Mouse (Mus musculus) olfactory bulb, adult 2 months (tissue): Measurements from ENCODE around the gene Tes3-ps. TPM values are rescaled to one million over a fixed set of nuclear protein-coding genes. Genes with fewer than 3 reads are reported as not detected.

Source experiments
- H3K27ac ChIP-seq: fragments of 200-500 bp; 2 replicates; pipeline ENCODE4 v1.5.1; 2012; ENCODE audit warnings: low read depth, low read length; ENCODE audit not compliant: insufficient read depth
- H3K4me1 ChIP-seq: fragments of 200-500 bp; 2 replicates; pipeline ENCODE4 v1.6.1; 2012; ENCODE audit warnings: low read length; ENCODE audit not compliant: control insufficient read depth, insufficient read depth
- H3K4me3 ChIP-seq: fragments of 200-500 bp; 2 replicates; pipeline ENCODE4 v1.5.1; 2012; ENCODE audit warnings: mild to moderate bottlenecking, low read depth, low read length, moderate library complexity; ENCODE audit not compliant: insufficient read depth
- CTCF ChIP-seq: fragments of 200-500 bp; IDR thresholded peaks from 2 replicates; pipeline ENCODE4 v1.5.1; 2012; ENCODE audit warnings: low read depth, mild to moderate bottlenecking, low read length, moderate library complexity; ENCODE audit not compliant: insufficient read depth
- POLR2A ChIP-seq: fragments of 200-500 bp; IDR thresholded peaks from 2 replicates; pipeline ENCODE4 v1.6.1; 2012; ENCODE audit warnings: mild to moderate bottlenecking, low read depth, low read length, moderate library complexity; ENCODE audit not compliant: insufficient read depth
- WGBS: fragments of 180-500 bp; shearing (Covaris S2); methylation state at CpG from one replicate; pipeline ENCODE4 v1.1.7; 2018; 5-methylcytosine and 5-hydroxymethylcytosine counted together
- polyA plus RNA-seq: library from polyadenylated mRNA; stranded (reverse); fragments of >200 nt; gene quantifications from 2 replicates; pipeline ENCODE4 v1.2.4, GENCODE M21; 2012; ENCODE audit warnings: low replicate concordance; ENCODE audit not compliant: missing spikeins, insufficient read depth, insufficient read length

Tes3-ps gene
- polyA plus RNA-seq, 1 experiment, result not detected

GRCm38 (mm10) chr13:49536946-49537345, 43.8 kb downstream of the Tes3-ps start:
- TF ChIP-seq POLR2A (no peak), CTCF (no peak)
- H3K4me3 ChIP-seq, result no peak overlapping the region
- 98% methylated on average over 1 of the region's 1 CpGs for WGBS

GRCm38 (mm10) chr13:49538693-49539092, 45.6 kb downstream of the Tes3-ps start:
- WGBS, result 79% methylated on average over 1 of the region's 1 CpGs
- Histone ChIP-seq H3K4me1 (no peaks in the 10 kb centered on the region), H3K27ac (no peak overlapping the region), H3K4me3 (no peak overlapping the region)
- no peak for TF ChIP-seq CTCF
- TF ChIP-seq POLR2A, result no peak

More at GRCm38 (mm10) chr13:49536946-49537345, 43.8 kb downstream of the Tes3-ps start:
- Histone ChIP-seq H3K4me1 (no peaks in the 10 kb centered on the region), H3K27ac (no peak overlapping the region)

DNA sequence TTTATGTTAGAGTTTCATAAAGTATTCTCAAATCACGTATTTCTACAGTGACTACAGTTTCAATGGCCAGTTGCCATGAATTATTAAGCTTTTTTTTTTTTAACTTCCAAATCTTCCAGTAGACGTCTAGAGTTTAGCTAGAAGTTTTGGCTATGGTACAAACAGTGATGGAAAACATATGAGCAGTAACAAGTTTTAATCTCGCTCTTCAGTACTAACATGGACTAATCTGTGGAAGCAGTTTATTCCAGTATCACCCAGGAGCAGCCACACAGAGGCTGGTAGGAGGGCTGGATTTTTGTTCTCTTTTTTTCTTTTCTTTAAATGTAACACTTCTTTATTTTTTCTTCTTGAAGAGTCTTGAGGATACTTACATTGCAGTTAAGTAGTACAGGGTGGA, 51.2 kb downstream of the Tes3-ps start, which contains the start of gene Aspn:
Gene Aspn, plus strand, starts transcription at position 165 of the 400 bp plus-strand sequence.
- no peak for TF ChIP-seq POLR2A
- TF ChIP-seq CTCF, result no peak
- H3K4me1 ChIP-seq, result no peaks in the 10 kb centered on the region
- H3K27ac ChIP-seq, result no peak within 1 kb of the TSS
- 84% methylated on average over 3 of the region's 3 CpGs for WGBS
- no peak within 1 kb of the TSS for H3K4me3 ChIP-seq

DNA sequence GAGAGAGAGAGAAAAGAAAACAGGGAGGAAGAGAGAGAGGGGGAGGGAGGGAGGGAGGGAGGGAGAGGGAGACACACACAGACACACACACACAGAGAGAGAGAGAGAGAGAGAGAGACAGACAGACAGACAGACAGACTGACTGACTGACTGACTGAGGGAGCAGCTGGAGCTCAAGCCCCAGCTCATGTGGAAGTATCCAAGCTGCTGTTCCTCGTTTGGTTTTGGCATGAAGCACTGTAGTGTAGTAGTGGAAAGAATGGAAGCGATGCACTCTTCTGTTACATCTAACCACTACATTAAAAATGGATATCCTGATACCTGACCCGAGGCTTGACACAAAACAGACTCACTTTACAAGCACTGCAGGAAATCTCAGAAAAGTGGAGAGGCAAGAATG, 52.5 kb downstream of the Tes3-ps start:
- WGBS, result 53% methylated on average over 3 of the region's 3 CpGs
- no peak for TF ChIP-seq CTCF
- no peak for TF ChIP-seq POLR2A
- H3K27ac ChIP-seq, result no peak overlapping the region

More for the DNA sequence above, 52.5 kb downstream of the Tes3-ps start:
- Histone ChIP-seq H3K4me3 (no peak overlapping the region), H3K4me1 (no peaks in the 10 kb centered on the region)

Other genes starting within 250 kb of the Tes3-ps start
- not detected in 2 replicates for gene Susd3, start 244.6 kb upstream of the Tes3-ps start, polyA plus RNA-seq
- gene Fgd3, start 173.0 kb upstream of the Tes3-ps start, polyA plus RNA-seq, result not detected in 2 replicates
- gene Bicd2, start 151.7 kb upstream of the Tes3-ps start, polyA plus RNA-seq, result 48.0 TPM in 1 of 2 replicates, not detected in the other
- gene Ippk, start 72.1 kb upstream of the Tes3-ps start, polyA plus RNA-seq, result not detected in 2 replicates
- not detected in 2 replicates for gene Ecm2, start 11.5 kb downstream of the Tes3-ps start, polyA plus RNA-seq
- gene Aspn, start 51.1 kb downstream of the Tes3-ps start, polyA plus RNA-seq, result not detected in 2 replicates
- not detected in 2 replicates for gene Omd, start 89.1 kb downstream of the Tes3-ps start, polyA plus RNA-seq
- gene Ogn, start 114.7 kb downstream of the Tes3-ps start, polyA plus RNA-seq, result not detected in 2 replicates
- not detected in 2 replicates for gene Cenpp, start 159.5 kb downstream of the Tes3-ps start, polyA plus RNA-seq
- gene Nol8, start 159.8 kb downstream of the Tes3-ps start, polyA plus RNA-seq, result not detected in 2 replicates
- gene Iars, start 188.8 kb downstream of the Tes3-ps start, polyA plus RNA-seq, result not detected in 2 replicates